Mouse (Mus musculus) hematopoietic stem cell, adult 5-6 weeks (primary cell): ENCODE results near the gene Sdc3. TPM values are rescaled to one million over a fixed set of nuclear protein-coding genes. Genes with fewer than 3 reads are reported as not detected.

Experiments used
- ATAC-seq, 2 experiments: fragments of 125-278 bp in 1 of 2; replicated peaks in 1 of 2; 2 replicates each; pipeline ENCODE4 v1.8.0; 2016 to 2017; ENCODE audit warnings: inconsistent platforms in 2 of 2, mild to moderate bottlenecking in 2 of 2, moderate number of reproducible peaks in 2 of 2, low read depth in 1 of 2, moderate TSS enrichment in 1 of 2; ENCODE audit not compliant: low FRiP score in 2 of 2, poor library complexity in 2 of 2, severe bottlenecking in 2 of 2, insufficient read depth in 1 of 2, low TSS enrichment in 1 of 2
- total RNA-seq: library from RNA; stranded (forward); fragments of 172-1452, 232-1000 nt; gene quantifications from 2 replicates; pipeline ENCODE4 v1.2.3, GENCODE M21; 2017

Sdc3 gene
- total RNA-seq, 1 experiment from 2014 or later, result 1.9 TPM

DNA sequence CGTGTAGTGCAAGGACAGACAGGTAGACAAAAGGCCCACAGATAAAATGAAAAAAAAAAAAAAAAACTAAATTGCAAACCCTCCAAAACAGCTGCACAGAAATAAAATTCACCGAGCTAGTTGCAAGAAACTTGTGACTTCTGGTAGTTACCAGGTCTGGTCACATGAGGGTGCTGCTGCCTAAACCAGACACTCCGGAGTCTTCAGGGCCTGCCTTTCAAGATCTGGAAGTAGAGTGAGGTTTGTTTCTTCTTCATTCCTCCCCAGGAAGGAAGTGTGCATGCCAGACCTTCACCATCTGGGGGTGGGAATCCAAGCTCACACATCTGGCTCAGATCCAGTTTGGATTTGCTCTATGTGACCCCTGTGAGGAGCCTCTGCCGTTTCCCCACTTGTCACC is 7.6 kb upstream of the Sdc3 start:
- peak in 1 of 2 experiments; percentile 60; a peak in 2 of 4 replicates for ATAC-seq

DNA sequence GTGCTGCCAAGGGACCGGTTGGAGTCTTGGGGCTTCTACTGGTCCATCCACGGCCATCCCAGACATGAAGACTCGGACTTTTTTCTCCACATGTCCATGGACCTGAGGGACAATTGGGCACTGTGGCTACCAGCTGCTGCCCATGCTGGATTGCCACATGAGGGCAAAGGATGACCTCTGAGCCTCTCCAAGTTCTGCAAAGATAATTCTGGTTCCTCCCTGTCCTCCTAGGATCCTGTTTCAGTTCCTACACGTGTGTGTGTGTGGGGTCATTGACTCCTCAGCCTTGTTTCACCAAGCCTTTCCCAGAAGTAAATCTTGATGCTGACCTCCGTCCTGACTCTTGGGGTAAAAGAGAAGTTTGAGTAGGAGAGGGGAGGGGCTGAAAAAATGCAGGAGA is 4.8 kb upstream of the Sdc3 start:
- ATAC-seq, result no peak

- peak; percentile 80 for ATAC-seq
These were observed 2.2 kb upstream of the Sdc3 start for GRCm38 (mm10) chr4:130790180-130790579.

GRCm38 (mm10) chr4:130791811-130792375 is 444 bp upstream of the Sdc3 start:
- ATAC-seq, result no peak

GRCm38 (mm10) chr4:130793180-130793501 is 804 bp downstream of the Sdc3 start:
- no peak for ATAC-seq

GRCm38 (mm10) chr4:130794771-130795170 is 2.4 kb downstream of the Sdc3 start:
- no peak for ATAC-seq

DNA sequence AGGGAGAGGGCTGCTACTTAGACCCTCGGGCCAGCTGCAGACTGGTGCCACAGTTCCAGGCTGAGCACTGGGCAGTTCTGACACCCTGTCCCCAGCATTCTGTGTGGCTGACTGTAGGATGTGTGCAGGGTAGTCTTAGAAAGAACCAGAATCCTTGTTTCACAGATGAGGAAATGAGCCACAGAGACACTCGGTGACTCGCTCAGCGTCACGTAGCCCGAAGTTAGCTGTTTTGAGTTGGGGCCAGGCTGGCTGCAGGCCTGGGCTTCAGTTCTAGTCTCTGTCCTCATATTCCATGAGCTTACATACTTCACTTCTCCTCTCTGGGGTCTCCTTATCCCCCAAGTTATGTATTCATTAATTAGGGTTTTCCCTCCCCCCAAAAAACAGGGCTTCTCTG is 3.6 kb downstream of the Sdc3 start:
- no peak for ATAC-seq

- ATAC-seq, result no peak
These were observed 5.1 kb downstream of the Sdc3 start for GRCm38 (mm10) chr4:130797201-130798051.

DNA sequence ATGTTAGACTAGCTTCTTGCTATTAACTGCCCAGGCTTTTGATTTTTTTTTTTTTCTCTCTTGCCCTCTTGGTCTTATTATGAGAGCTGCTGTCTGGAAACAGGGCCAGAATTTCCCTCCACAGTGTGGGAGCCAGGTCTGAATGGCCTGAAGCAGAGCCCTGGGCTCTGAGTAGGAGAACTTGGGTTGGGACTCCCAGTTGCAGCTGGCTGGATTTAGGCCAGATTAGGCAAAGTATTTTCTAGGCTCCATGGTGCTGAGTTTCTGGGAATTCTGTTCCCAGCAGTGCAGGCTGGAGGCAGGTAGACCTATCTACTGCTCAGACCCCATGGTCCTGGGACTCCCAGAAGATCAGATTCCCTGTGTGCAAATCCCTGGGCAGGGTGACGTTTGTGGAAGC is 6.1 kb downstream of the Sdc3 start:
- no peak for ATAC-seq

GRCm38 (mm10) chr4:130799118-130799517 is 6.8 kb downstream of the Sdc3 start:
- no peak for ATAC-seq

- no peak for ATAC-seq
These were observed 7.2 kb downstream of the Sdc3 start for GRCm38 (mm10) chr4:130799582-130799981.

DNA sequence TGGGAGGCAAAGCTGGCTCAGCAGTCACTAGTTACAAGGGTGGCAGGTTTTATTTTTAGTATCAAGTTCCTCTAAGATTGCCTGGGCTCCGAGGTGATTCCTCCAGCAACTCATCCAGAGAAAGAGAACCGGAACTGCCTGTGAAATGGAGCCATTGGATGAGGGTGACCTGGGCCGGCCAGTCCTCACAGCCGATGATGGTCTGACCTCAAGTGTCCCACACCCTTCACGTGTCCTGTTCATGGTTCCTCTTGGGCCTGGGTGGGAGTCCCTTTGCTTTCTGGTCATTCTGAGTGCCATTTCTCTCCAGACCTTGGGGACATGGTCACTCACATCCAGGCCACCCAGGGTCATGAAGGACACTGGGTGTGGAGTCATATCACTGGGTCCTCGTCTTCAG is 7.8 kb downstream of the Sdc3 start:
- ATAC-seq, result no peak

DNA sequence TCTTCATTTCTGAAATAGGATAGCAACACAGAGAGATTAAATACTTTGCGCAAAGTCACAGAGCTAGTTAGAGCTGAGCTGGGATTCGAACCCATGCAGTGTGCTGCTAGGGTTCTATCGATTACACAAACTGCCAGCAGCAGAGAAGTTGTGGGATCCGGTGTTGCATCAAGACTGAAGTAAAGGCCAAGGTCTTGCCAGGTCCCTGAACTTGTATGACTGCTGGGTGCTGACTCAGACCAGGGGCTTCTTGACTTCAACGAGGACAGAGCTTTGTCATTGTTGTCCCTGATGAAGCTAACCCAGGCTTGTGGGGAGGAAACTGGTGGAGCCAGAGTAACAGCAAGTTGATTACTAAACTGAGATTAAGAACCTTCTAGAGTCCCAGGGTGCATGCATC is 8.9 kb downstream of the Sdc3 start:
- no peak for ATAC-seq

- ATAC-seq, result peak; percentile 63 to 67; a peak in 3 of 4 replicates
These were observed 9.4 kb downstream of the Sdc3 start for GRCm38 (mm10) chr4:130801624-130802329.

DNA sequence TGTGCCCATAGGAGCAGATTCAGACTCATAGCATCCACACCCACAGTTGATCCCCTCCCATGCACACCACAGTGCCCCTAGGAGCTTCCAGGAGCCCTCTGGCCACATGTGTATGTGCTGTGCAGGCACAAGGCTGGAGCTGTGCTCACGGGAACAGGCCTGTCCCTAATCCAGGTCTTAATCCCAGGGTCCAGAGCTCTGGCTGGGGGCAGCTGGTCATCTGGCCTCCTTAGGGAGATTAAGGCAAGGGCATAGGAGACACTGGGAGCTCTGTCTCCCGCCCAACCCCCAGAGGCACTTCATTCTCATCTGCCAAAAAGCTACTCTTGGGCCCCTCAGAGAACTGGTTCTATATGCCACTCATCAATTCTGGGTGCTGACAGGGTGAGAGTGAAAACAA is 11.3 kb downstream of the Sdc3 start:
- ATAC-seq, result no peak

DNA sequence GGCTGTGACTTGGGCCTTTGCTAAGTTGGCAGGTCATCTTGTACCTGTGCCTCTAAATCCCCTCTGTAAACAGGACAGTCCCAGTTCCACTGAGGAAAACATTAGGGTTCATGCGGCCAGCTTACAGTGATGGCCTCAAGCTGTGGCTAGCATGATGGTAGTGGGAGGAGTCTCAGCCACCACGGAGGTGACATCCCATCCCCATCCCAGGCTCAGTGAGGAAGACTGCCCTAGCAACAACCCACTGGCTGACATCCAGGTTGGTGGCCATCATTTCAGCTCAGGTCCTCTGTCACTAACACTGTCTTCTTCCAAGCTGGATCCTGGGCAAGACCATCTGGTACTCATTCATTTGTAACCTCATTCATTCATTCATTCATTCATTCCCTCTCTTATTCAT is 12.0 kb downstream of the Sdc3 start:
- no peak for ATAC-seq

- ATAC-seq, result no peak
These were observed 12.5 kb downstream of the Sdc3 start for GRCm38 (mm10) chr4:130804771-130805361.

- no peak for ATAC-seq
These were observed 13.4 kb downstream of the Sdc3 start for GRCm38 (mm10) chr4:130805746-130806145.
